Mouse (Mus musculus): Measurements from ENCODE around the gene Zfp710. TPM values are rescaled to one million over a fixed set of nuclear protein-coding genes. Genes with fewer than 3 reads are reported as not detected.
A peak's percentile ranks its signal among the peaks of the same experiment; 100 is the strongest.

The Zfp710 gene
- polyA plus RNA-seq, 1 experiment: 45.3 TPM

DNA sequence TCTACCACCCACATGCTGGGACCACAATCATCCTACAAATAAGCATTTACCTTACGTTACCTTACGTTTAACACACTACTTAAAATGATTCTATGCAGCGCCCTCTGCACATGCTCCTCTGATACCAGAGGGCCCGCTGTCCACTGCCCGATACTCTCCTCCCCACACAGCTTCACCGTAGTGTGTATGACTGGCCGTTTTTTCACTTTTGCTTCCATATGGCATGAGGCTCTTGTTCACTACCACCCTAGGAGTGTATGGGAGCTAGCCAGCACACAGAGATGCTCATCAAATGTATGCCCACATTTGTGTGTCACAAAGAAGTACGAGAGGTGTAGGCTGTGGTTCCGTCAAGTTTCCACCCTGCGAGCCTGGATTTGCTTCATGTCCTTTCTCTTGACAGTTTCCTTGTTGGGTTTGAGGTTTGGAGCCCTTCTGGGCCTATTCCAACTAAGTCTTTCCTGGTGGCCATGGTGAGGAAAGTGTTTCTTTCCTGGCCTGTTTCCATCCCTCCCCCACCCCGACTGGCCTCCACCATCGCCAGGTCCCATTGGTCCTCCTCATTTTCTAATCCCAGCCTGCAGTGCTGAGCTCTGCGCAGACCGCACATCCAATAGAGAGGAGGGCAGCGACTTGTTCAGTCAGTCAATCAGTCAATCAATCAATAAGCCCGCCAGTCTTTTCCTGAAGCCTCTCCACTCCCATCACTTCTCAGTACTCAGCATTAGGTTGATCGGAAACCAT, 37.6 kb downstream of the Zfp710 start:
- no peaks in the 10 kb centered on the region for H3K27me3 ChIP-seq (ENCODE audit: control insufficient read depth, insufficient read depth, low read length)
- WGBS: 91% methylated on average over 17 of the region's 17 CpGs
- H3K4me1 ChIP-seq (ENCODE audit: control insufficient read depth, insufficient read depth, insufficient read length): peaks cover 41% of the 10 kb centered on the region

DNA sequence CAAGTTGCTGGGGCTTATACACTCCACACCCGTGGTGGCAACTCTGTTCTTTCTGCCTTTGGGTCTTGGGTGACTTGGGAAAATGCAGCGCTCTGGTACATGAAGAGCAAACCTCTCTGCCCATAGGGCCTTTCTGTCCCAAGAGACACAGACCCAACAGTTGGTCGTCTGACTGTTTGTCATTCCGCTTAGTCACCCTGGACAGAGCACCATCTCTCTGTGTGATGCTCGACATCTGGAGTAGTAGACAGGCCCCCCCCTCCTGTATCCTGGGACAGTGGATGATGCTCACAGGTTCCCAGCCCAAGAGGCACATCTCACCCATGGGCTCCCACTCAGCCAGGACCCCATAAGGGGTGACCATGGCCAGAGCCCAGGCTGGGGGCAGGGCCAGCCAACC, 38.6 kb downstream of the Zfp710 start:
- H3K36me3 ChIP-seq (ENCODE audit: control insufficient read depth, insufficient read depth, low read length): no peaks in the 10 kb centered on the region
- H3K4me3 ChIP-seq (ENCODE audit: extremely low read depth, insufficient read depth, insufficient read length): no peak overlapping the region
- H3K4me1 ChIP-seq (ENCODE audit: control insufficient read depth, insufficient read depth, insufficient read length): peaks cover 31% of the 10 kb centered on the region; the same call in 1 of the 2 replicates
- WGBS: 50% methylated on average over 5 of the region's 5 CpGs
- no peak for DNase-seq (ENCODE audit: low read depth in 1 of 2, low spot score in 2 of 2)
- H3K27ac ChIP-seq (ENCODE audit: insufficient read depth, low read length): peak overlapping the region; percentile 19
- TF ChIP-seq POLR2A (IDR thresholded peaks at IDR 0.05; ENCODE audit: low read depth, low read length): no peak
- no peak for TF ChIP-seq CTCF (IDR thresholded peaks at IDR 0.05; ENCODE audit: extremely low read depth, insufficient read depth, insufficient read length, insufficient replicate concordance)
- no peaks in the 10 kb centered on the region for H3K27me3 ChIP-seq (ENCODE audit: control insufficient read depth, insufficient read depth, low read length)

More for the DNA sequence above, 37.6 kb downstream of the Zfp710 start:
- no peak for TF ChIP-seq CTCF (IDR thresholded peaks at IDR 0.05; ENCODE audit: extremely low read depth, insufficient read depth, insufficient read length, insufficient replicate concordance)
- no peak for TF ChIP-seq POLR2A (IDR thresholded peaks at IDR 0.05; ENCODE audit: low read depth, low read length)
- Histone ChIP-seq H3K36me3 (ENCODE audit: control insufficient read depth, insufficient read depth, low read length) (no peaks in the 10 kb centered on the region), H3K4me3 (ENCODE audit: extremely low read depth, insufficient read depth, insufficient read length) (no peak overlapping the region), H3K27ac (ENCODE audit: insufficient read depth, low read length) (no peak overlapping the region)
- no peak for DNase-seq (ENCODE audit: low read depth in 1 of 2, low spot score in 2 of 2)

DNA sequence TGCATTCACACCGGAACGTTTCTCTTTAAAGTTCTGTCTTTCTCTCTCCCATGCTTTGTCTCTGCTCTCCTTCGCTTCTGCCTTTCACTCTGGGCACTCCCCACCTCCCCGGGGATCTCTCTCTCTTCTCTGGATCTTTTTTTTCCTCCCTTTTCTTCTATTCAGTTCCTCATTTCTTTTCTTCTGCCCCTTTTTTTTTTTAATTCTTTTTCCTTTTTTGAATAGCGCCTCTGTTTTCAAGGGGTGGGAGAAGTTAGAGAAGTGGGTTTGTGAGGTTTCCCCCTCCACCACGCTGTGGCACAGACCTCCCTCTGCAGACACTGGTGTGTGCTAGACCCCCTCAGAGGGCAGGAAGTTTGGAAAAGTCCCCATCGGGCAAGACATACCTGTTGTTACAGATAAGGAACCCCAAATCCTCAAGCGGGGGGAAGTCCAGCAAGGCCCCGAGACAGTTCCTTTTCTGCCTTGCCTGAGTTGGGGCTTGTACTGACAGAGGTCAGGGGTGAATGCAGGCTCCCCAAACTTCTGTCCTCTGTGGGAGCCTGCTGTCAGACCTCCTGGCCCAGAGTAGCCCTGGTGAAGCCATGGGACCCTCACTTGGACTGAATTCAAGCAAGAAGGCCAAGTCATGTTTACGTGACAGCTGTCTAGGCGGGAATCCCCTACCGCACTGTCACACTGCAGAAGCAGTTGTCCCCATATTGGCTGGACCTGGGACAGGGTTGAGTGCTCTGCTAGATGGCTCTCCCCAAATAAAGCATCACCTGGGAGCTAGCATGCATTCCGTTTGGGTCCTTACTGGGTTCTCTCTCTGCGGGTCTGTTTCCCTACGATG, 39.5 kb downstream of the Zfp710 start:
- peak in 1 of 2 experiments; percentile 30 for DNase-seq (ENCODE audit: low read depth in 1 of 2, low spot score in 2 of 2)
- Histone ChIP-seq H3K27ac (ENCODE audit: insufficient read depth, low read length) (peak overlapping the region; percentile 35), H3K4me1 (ENCODE audit: control insufficient read depth, insufficient read depth, insufficient read length) (peaks cover 27% of the 10 kb centered on the region; the same call in 1 of the 2 replicates), H3K4me3 (ENCODE audit: extremely low read depth, insufficient read depth, insufficient read length) (no peak overlapping the region), H3K27me3 (ENCODE audit: control insufficient read depth, insufficient read depth, low read length) (no peaks in the 10 kb centered on the region), H3K36me3 (ENCODE audit: control insufficient read depth, insufficient read depth, low read length) (no peaks in the 10 kb centered on the region)
- 35% methylated on average over 15 of the region's 15 CpGs for WGBS
- TF ChIP-seq POLR2A (IDR thresholded peaks at IDR 0.05; ENCODE audit: low read depth, low read length) (no peak), CTCF (IDR thresholded peaks at IDR 0.05; ENCODE audit: extremely low read depth, insufficient read depth, insufficient read length, insufficient replicate concordance) (no peak)

DNA sequence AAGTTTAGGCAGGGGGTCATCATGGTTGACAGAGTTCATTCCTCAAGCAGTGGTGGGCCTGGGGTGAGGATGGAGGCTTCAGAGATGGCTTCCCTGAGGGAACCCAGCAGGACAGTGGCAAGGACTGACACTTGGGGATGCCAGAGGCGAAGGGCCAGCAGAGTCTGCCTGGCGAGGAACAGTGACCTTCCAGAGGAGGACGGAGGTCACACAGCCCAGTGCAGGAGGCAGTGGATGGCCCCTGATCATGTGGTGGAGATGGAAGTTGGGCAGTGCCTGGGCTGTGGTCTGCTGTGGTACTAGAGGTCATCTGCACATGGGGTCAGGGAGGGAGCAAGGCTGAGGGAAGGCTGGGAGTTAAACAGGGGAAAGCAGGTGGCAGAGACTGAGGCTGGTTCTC, 40.6 kb downstream of the Zfp710 start:
- Histone ChIP-seq H3K36me3 (ENCODE audit: control insufficient read depth, insufficient read depth, low read length) (no peaks in the 10 kb centered on the region), H3K27me3 (ENCODE audit: control insufficient read depth, insufficient read depth, low read length) (no peaks in the 10 kb centered on the region), H3K4me3 (ENCODE audit: extremely low read depth, insufficient read depth, insufficient read length) (no peak overlapping the region), H3K4me1 (ENCODE audit: control insufficient read depth, insufficient read depth, insufficient read length) (peaks cover 39% of the 10 kb centered on the region; the same call in 1 of the 2 replicates), H3K27ac (ENCODE audit: insufficient read depth, low read length) (no peak overlapping the region)
- no peak for TF ChIP-seq POLR2A (IDR thresholded peaks at IDR 0.05; ENCODE audit: low read depth, low read length)
- no peak for TF ChIP-seq CTCF (IDR thresholded peaks at IDR 0.05; ENCODE audit: extremely low read depth, insufficient read depth, insufficient read length, insufficient replicate concordance)
- DNase-seq (ENCODE audit: low read depth in 1 of 2, low spot score in 2 of 2): no peak
- 83% methylated on average over 3 of the region's 3 CpGs for WGBS

DNA sequence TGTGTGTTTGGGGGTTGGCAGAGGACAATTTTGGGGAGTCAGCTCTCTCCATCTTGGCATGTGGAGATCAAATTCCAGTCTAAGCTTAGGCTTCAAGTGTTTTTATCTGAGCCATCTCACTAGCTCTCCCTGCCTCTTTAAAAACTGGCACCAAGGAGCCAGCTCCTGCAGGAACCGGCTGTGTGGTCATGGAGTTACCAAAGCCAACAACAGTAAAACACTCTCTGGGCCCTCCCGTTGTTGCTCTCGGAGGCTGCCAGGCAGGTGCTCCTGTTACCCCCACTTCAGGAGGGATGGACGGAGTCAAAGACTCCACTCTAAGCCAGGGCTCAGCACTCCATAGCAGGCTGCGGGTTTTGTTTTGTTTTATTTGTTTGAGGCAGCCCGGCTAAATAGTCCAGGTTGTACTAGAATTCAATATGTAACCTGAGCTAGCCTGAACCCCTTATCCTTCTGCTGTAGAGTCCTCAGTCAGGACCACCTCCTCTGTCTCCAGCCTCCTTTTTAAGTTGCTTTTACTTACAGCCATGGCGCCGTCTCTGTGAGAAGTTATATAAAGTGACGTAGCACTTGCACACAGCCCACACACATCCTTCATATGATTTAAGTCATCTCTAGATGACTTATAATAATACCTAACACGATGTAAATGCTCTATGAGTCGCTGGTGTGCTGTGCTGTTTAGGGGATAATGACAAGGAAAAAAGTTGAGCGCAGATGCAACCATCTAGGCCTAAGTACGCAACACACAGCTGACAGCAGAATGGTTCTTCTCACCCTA, 42.3 kb downstream of the Zfp710 start:
- no peak overlapping the region for H3K27ac ChIP-seq (ENCODE audit: insufficient read depth, low read length)

DNA sequence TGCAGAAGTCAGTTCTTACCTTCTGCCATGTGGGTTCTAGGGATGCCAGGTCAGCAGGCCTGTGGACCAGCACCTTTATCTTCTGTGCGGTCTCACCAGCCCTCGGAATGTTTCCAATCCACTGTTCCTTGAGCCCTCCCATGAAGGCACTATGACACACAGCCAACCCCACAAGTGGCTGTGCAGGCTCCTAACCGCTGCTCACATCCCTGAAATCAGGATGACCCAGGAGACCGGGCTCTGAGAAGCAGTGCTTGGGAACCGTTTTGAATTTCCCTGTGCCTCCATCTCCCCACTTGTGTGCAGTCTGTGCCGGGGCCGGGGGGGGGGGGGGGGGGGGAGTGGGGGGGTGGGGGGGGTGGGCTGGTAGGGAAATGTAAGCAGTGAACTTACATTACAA, 43.7 kb downstream of the Zfp710 start:
- Histone ChIP-seq H3K4me1 (ENCODE audit: control insufficient read depth, insufficient read depth, insufficient read length) (peaks cover 39% of the 10 kb centered on the region; the same call in 1 of the 2 replicates), H3K4me3 (ENCODE audit: extremely low read depth, insufficient read depth, insufficient read length) (no peak overlapping the region), H3K36me3 (ENCODE audit: control insufficient read depth, insufficient read depth, low read length) (peaks cover 1% of the 10 kb centered on the region; the same call in 1 of the 2 replicates), H3K27ac (ENCODE audit: insufficient read depth, low read length) (no peak overlapping the region), H3K27me3 (ENCODE audit: control insufficient read depth, insufficient read depth, low read length) (no peaks in the 10 kb centered on the region)
- WGBS: 71% methylated on average over 6 of the region's 7 CpGs
- TF ChIP-seq CTCF (IDR thresholded peaks at IDR 0.05; ENCODE audit: extremely low read depth, insufficient read depth, insufficient read length, insufficient replicate concordance) (no peak), POLR2A (IDR thresholded peaks at IDR 0.05; ENCODE audit: low read depth, low read length) (no peak)
- no peak for DNase-seq (ENCODE audit: low read depth in 1 of 2, low spot score in 2 of 2)

More for the DNA sequence above, 42.3 kb downstream of the Zfp710 start:
- Histone ChIP-seq H3K4me1 (ENCODE audit: control insufficient read depth, insufficient read depth, insufficient read length) (peaks cover 43% of the 10 kb centered on the region; the same call in 1 of the 2 replicates), H3K27me3 (ENCODE audit: control insufficient read depth, insufficient read depth, low read length) (no peaks in the 10 kb centered on the region), H3K36me3 (ENCODE audit: control insufficient read depth, insufficient read depth, low read length) (peaks cover 1% of the 10 kb centered on the region; the same call in 1 of the 2 replicates), H3K4me3 (ENCODE audit: extremely low read depth, insufficient read depth, insufficient read length) (no peak overlapping the region)
- DNase-seq (ENCODE audit: low read depth in 1 of 2, low spot score in 2 of 2): no peak
- 78% methylated on average over 13 of the region's 13 CpGs for WGBS
- TF ChIP-seq CTCF (IDR thresholded peaks at IDR 0.05; ENCODE audit: extremely low read depth, insufficient read depth, insufficient read length, insufficient replicate concordance): no peak
- no peak for TF ChIP-seq POLR2A (IDR thresholded peaks at IDR 0.05; ENCODE audit: low read depth, low read length)
